Mouse (Mus musculus) urinary bladder, postnatal 14 days (tissue): Measurements from ENCODE around the gene Gm49405.

ENCODE experiments used
- DNase-seq: peaks from one replicate; pipeline ENCODE4 v3.0.0; 2021; ENCODE audit warnings: low spot score

Gene Gm49405

GRCm38 (mm10) chr19:4051741-4052515 lies 51.5 kb downstream of the Gm49405 start:
- peak; percentile 63 for DNase-seq

- no peak for DNase-seq
These were observed 52.1 kb downstream of the Gm49405 start for GRCm38 (mm10) chr19:4052516-4053030.

GRCm38 (mm10) chr19:4054613-4055012 lies 54.2 kb downstream of the Gm49405 start:
- DNase-seq = no peak
